Mouse (Mus musculus): ENCODE data around the gene Disp3.

The Disp3 gene

DNA sequence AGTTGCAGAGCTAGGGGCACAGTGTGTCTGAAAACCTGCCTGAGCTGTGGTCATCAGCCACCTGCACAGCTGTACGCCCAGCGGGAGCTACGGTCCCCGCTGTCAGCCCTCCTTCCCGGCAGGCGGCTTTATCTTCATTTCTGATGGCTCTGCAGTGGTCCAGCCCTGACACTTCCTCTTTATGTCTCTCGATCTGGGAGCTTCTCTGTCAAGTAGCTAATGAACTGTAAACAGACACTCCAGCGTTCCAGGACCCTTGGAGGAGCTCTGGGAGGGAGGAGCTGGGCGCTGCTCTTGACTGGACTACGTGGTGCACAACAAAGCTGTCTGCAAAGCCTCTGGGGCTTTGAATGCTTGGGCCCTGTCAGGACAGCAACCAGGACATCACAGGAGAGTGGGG, 67.1 kb downstream of the Disp3 start:
- DNase-seq (ENCODE audit: low spot score in 2 of 2) = no peak

GRCm38 (mm10) chr4:148218238-148218637, 69.5 kb downstream of the Disp3 start:
- DNase-seq (ENCODE audit: low spot score in 2 of 2) = no peak

- no peak for DNase-seq (ENCODE audit: low spot score in 2 of 2)
Observed at GRCm38 (mm10) chr4:148215264-148215900, 72.4 kb downstream of the Disp3 start.

DNA sequence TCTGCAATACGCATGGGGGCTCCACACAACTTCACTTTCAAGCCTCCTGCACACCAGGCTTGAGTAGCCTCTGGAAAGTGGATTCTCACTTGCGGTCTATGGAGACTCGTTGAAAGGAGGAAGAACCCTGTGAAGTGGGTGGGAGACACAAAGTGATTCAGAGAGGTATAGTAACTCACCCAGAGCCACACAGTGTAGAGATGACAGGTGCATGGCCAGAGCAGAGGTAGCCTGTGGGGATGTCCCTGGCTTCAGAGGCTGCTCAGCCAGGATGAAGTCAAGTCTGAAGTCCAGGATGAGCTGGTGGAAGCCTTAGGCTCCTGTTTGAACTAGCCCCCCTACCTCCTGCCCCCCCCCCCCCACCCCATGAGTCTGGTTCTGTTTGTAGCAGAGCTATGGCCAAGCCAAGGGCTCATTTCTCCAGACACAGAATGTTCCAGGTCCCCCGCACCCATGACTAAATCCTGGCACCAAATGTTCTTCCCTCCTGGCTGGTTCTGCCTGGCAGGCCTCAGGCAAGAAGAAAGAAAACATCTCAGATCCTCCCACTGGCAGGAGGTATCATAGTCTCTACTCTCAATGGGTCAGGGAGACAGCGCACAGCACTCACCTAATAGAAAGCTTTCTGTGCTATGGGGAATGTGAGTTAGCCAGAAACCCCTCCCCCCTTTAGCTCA, 73.2 kb downstream of the Disp3 start:
- no peak for DNase-seq (ENCODE audit: low spot score in 2 of 2)

DNA sequence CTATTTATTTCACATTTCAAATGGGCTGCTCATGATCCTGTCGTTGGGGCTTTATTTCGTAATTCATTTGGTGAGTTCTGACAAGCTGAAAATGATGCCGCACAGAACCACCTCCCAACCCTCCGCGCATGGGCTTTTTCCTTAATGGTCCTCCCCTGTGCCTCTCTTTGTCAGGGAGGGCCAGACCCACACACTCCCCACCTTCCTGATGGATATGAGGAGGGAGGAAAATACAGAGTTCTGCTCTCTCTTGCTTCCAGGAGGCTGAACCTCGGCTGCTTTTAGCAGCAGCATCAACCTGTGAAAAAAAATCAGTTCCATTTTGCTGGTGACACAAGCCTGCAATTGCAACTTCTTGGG, 82.9 kb downstream of the Disp3 start:
- no peak for DNase-seq (ENCODE audit: low spot score in 2 of 2)

DNA sequence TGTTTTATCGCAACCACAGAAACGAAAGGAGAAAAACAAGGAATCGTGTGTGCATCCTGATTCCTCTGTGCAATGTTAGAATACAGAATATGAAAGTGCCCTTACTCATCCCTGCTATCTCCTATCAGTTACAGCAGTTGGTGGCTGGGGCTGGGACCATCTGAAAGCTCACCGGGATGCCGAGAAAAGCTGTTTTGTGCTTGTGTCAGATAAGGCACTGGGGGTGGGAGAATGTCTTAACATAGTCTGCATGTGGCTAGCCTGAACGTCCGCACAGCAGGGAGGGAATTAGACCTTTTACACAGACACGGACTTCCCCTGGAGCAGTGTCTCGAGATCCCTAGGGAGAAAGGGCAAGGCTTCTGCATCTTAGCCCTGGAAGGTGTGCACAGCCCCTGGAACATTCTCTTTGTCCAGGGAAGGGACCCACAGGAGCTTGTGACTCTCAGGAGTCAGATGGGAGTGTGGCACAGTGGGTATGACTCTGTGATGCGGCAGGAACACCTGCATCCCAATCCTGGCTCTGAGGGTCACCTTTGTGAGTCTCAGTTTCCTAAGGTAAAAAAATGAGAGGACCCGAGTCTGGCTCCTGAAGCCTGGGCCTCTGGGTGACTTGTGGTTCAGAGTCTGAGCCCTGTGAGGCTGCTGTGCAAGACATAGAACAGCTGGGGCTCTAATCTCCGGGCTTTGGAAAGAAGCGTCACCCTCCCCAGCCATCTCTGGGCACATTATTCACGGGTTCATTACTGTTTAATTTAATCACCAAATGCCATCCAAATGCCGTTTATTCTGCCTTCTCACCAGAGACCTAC, 83.5 kb downstream of the Disp3 start:
- peak; percentile 74 to 77 for DNase-seq (ENCODE audit: low spot score in 2 of 2)

- no peak for DNase-seq (ENCODE audit: low spot score in 2 of 2)
Observed at GRCm38 (mm10) chr4:148203557-148203956, 84.2 kb downstream of the Disp3 start.

DNA sequence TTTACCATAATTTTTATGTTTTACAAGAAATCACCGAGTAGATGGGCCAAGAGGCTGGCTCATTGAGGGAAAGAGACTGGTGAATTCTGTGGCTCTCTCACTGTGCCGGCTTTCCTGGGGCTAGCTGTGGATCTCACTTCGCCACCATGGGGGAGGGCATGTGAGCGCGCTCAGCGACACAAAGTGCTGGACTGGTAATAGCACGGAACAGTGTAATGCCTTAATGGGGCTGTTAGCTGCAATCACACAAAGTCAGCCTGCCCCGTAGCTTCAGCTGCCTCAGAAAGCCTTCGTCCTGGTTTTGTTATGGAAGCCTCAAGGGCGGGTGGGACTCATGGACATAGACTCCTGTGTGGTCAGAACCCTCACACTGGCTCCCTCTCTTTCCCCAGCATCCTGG, 89.0 kb downstream of the Disp3 start:
- DNase-seq (ENCODE audit: low spot score in 2 of 2) = no peak

DNA sequence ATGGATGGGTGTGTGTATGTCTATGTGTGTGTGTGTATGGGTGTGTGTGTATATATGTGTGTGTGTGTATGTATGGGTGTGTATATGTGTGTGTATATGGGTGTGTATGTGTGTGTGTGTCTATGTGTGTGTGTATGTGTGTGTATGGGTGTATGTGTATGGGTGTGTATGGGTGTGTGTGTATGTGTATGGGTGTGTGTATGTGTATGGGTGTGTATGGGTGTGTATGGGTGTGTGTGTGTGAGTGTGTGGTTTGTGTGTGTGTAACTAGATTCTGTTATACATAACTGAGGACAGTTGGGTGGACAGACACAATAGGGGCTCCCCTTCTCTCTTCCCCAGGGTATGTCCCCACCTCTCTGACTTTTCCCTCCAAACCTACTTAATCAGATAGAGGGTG, 93.4 kb downstream of the Disp3 start:
- DNase-seq (ENCODE audit: low spot score in 2 of 2) = no peak

- DNase-seq (ENCODE audit: low spot score in 2 of 2) = no peak
Observed at GRCm38 (mm10) chr4:148192707-148193245, 95.0 kb downstream of the Disp3 start.
